Mouse (Mus musculus) left cerebral cortex, adult 11 months (tissue): Measurements from ENCODE around the gene Bnipl.
"Not testable (repeated sequence)": the region's sequence is repeated elsewhere in the genome, so short reads cannot be mapped to it uniquely, and the experiment has no call there.

Experiments
- DNase-seq: peaks from one replicate; pipeline ENCODE4 v3.0.0; 2022; ENCODE audit warnings: low spot score

Gene Bnipl

DNA sequence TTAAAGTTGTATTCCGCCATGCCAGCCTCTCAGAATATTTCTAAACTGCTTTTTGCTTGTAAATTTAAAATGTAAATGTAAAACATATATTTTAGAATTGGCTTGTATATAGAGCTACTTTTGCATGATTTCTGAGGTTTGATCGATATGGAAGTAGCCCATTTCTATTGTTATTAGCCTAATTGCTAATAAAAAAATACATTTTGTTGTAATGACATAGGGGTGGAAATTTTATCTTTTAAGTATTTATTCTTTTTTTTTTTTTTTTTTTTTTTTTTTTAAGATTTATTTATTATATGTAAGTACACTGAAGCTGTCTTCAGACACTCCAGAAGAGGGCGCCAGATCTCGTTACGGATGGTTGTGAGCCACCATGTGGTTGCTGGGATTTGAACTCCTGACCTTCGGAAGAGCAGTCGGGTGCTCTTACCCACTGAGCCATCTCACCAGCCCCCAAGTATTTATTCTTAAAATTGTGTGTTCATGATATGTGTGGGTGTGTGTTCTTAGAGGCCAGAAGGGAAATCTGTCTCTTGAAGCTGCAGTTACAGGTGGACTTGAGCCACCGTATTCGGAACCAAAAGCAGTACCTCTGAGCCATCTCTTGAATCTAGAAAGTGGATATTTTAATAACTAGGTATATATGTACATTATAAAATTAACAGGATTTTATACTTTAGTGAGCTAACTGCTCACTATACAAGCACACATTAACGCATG is 37.9 kb downstream of the Bnipl start:
- not testable (repeated sequence) for DNase-seq

DNA sequence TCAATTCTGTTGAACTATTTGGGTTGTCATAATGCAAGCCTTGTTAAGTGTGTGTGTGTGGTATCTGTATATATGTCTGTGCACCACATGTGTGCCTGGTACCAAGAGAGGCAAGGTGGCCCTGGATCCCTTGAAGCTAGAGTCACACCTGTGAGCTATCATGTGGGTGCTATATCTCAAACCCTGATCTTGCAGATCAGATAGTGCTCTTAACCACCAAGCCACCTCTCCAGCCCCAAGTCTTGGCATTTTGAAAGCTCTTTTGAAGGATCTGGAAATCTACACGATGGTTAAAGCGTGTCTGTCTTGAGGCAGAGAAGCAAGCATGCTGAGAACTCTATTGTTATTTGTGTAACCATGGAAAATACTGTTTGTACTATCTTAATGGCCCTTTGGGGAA is 40.4 kb downstream of the Bnipl start:
- no peak for DNase-seq

DNA sequence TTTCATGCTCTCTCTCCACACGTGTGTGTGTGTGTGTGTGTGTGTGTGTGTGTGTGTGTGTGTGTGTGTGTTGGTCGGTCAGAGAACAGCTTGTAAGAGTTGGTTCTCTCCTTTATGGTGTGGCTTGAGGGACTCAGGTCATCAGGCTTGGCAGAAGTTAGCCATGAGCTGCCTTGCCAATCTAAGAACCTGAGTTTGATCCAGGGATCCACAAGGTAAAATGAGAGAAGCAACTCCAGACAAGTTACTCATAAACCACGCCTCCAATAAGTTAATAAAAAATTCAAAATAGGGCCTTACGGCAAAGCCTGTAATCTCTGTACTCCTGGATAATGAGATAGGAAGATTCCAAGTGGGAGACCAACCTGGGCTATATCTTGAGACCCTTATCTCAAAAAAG is 42.7 kb downstream of the Bnipl start:
- DNase-seq, result no peak

DNA sequence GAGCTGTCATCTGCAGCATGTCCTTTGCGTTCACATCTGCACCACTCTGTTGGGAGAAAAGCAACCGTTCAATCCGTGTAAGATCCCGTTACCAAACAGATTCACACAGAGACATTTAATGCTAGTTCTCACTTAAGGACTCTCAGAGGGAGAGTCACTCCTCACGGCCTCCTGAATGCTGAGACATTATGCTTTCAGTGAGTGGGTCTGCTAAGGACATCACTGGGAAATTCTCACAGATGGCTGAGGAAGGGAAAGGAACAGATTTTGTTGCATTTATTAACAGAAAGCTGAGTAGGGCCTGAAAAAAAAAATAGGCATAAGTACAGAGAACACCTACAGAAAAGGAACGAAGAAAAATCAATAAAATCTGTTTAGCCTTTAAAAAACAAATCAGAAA is 47.1 kb downstream of the Bnipl start:
- DNase-seq, result no peak

GRCm38 (mm10) chr3:95200562-95200961 is 50.4 kb downstream of the Bnipl start:
- DNase-seq, result no peak

- DNase-seq, result no peak
Observed at GRCm38 (mm10) chr3:95200132-95200531, 50.9 kb downstream of the Bnipl start.

DNA sequence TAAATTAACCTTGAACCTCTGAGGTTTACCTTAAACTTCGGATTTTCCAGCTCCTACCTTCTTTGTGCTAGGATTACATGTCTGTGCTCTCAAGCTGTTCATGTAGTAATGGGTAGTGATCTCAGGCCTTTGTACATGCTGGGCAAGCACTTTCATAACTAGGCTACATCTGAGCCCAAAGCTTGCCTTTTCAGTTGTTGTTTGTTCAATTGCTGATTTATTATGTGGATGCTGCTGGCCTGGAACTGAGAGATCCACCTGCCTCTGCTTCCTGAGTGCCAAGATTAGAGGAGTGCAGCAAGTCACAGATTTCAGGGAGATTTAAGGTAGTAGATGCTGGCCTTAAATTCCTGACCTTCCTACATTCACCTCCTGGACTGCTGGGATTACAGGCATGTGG is 51.9 kb downstream of the Bnipl start:
- no peak for DNase-seq

DNA sequence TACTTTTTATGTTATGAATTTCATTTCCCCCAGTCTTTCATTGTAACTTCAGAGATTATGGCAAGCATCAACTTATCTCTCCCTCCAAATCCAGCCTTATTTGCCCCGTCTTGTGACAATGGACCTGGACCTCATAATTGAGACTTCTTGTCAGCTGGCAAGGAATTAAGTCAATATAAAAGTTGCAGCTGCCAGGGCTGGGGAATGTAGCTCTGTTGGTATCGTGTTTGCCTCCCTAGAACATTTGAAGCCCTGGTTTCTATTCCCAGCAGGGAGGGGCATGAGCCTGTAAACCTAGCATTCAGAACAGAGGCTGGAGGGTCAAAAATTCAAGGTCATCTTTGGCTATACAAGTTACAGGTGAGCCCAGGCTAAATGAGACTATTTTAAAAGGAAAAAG is 55.2 kb downstream of the Bnipl start:
- DNase-seq, result no peak

GRCm38 (mm10) chr3:95194721-95195135 is 56.3 kb downstream of the Bnipl start:
- DNase-seq, result no peak
